Mouse (Mus musculus) colon, adult 2 months (tissue): ENCODE results near the gene Olfr308. TPM values are rescaled to one million over a fixed set of nuclear protein-coding genes. Genes with fewer than 3 reads are reported as not detected.

Experiments used
- polyA plus RNA-seq: library from polyadenylated mRNA; depleted of rRNA; stranded (reverse); fragments of >200 nt; gene quantifications from 2 replicates; pipeline ENCODE4 v1.2.3, GENCODE M21; 2012; rRNA removed

Gene Olfr308
- not detected in 2 replicates for polyA plus RNA-seq

GRCm38 (mm10) chr7:86325530-86325929 lies at the start of gene Olfr308:
Gene Olfr308, minus strand, starts transcription at chr7:86325630.

DNA sequence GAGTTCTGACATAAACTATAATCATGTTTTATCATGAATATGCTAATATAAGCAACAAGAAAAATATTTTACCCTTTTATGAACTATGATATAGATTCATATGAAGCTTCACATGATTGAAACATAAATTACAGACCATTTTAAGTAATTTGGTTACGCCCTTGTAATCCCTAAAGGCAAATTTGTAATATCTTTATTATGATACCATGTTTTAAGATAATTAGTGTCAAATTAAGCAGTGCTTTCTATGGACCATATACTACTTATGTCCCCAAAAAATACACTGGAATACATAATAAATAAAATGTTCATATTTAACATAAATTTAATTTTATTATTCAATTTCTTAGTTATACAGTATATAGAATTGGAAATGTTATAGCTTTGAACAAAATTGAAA lies 41.4 kb upstream of the Olfr308 start, which contains the start of gene Olfr305:
Olfr305 (minus strand) TSS at position 101 of the 400 bp plus-strand sequence.

DNA sequence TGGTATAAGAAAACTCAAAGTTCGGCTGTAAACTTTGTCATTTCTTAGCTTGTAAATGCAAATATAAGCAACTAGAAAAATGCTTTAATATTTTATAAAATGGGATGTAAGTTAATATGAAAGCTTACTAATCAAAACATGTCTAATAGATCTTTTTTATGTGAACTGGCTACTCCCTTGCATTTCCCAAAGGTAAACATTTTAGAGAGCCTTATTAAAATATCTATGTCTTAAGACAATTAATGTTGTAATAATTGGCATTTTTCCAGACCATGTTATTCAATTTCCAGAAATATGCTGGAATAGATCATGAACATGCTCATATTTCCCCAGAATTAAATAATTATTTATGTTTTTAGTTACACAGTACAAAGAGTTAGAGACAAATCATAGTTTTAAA lies 12.1 kb upstream of the Olfr308 start, which contains the start of gene Olfr307:
Olfr307 (minus strand) TSS at position 101 of the 400 bp plus-strand sequence.

DNA sequence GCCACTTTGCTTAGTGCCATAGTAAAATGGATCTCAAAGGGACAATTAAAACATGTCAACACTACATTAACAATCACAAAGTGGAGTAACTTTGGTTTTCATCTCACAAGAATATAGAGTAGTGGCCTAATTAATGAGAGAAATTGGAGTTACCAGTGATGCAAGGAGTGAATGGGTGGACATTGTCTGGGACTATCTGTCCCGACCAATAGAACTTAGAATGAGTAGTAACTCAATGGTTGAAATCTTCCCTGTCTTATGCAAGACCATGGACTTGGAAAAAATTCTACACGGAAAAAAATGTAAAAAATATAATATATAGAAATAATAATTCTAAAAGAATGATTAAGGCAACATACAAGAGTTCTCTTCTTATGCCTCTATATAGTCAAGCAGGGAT lies 11.8 kb downstream of the Olfr308 start, which contains the start of gene Olfr309:
Olfr309 (minus strand) TSS at position 101 of the 400 bp plus-strand sequence.

GRCm38 (mm10) chr7:86277072-86277471 lies 48.4 kb downstream of the Olfr308 start, which contains the start of gene Olfr310:
Gene Olfr310, minus strand, starts transcription at chr7:86277172.

Other genes with a start within 250 kb of the Olfr308 start
- not detected in 2 replicates for gene Vmn2r75, start 153.9 kb downstream of the Olfr308 start, polyA plus RNA-seq
- gene Vmn2r76, start 79.3 kb downstream of the Olfr308 start, polyA plus RNA-seq: not detected in 2 replicates
- gene Olfr310, start 48.5 kb downstream of the Olfr308 start, polyA plus RNA-seq: not detected in 2 replicates
- gene Olfr309, start 11.9 kb downstream of the Olfr308 start, polyA plus RNA-seq: not detected in 2 replicates
- gene Olfr307, start 12.0 kb upstream of the Olfr308 start, polyA plus RNA-seq: not detected in 2 replicates
- gene Olfr305, start 41.3 kb upstream of the Olfr308 start, polyA plus RNA-seq: not detected in 2 replicates
- not detected in 2 replicates for gene Olfr304, start 61.0 kb upstream of the Olfr308 start, polyA plus RNA-seq
- not detected in 2 replicates for gene Olfr303, start 72.2 kb upstream of the Olfr308 start, polyA plus RNA-seq
- gene Olfr301, start 78.2 kb upstream of the Olfr308 start, polyA plus RNA-seq: not detected in 2 replicates
- gene Olfr299, start 134.3 kb upstream of the Olfr308 start, polyA plus RNA-seq: not detected in 2 replicates
- not detected in 2 replicates for gene Olfr298, start 166.9 kb upstream of the Olfr308 start, polyA plus RNA-seq
- not detected in 2 replicates for gene Olfr297, start 194.3 kb upstream of the Olfr308 start, polyA plus RNA-seq